Mouse (Mus musculus): ENCODE results near the gene Pkd1.

Gene Pkd1

DNA sequence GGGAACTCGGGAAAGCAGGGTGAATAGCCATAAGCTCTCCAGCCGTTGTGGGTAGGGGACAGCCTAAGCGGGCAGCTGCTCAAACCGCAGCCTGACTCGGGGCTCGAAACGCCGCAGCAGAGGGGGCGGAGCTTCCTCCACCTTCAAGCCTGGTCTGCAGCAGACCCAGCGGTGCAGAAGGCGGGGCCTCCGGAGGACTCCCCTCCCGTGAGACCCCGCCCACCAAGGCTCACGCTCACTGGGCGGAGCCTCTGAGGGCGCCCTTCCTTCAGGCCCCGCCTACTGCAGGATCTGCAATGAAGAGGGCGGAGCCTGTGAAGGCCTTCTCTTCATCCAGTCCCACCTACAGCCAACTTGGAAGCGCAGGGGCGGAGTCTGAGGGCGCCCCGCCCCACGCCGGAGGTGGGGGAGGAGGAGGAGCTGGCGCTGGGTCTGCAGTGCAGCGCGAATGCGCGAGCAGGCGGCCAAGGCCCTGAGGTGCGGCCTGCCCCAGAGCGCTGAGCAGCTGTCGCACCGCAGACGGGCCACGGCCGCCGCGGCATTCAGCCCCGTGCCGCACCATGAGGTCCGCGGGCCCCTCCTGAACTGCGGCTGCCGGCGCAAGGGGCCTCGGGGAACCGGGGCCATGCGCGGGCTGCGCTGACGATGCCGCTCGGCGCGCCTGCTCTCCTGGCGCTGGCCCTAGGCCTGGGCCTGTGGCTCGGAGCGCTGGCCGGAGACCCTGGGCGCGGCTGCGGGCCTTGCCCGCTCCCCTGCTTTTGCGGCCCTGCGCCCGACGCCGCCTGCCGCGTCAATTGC is at the start of gene Pkd1:
Gene Pkd1, plus strand, starts transcription at position 217 of the 798 bp plus-strand sequence.
- DNase-seq (ENCODE audit: low read depth, low spot score): peak; percentile 99

DNA sequence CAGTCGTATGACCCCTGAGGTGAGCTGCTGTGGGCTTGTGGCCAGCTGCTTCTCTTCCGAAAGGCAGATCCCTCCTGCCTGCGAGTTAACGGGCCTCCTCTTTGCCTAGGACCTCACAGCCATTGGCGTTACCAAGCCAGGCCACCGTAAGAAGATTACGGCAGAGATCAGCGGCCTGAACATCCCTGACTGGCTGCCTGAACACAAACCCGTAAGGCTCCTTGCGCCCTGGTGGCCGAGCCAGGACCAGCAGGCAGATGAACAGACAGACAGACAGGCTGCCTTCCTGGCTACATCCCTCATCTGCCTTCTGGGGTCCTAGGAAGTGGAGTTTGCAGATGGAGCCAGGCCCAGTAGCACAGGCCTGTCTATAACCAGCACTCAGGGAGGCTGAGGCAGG is 47.4 kb upstream of the Pkd1 start:
- no peak for DNase-seq (ENCODE audit: low read depth, low spot score)

DNA sequence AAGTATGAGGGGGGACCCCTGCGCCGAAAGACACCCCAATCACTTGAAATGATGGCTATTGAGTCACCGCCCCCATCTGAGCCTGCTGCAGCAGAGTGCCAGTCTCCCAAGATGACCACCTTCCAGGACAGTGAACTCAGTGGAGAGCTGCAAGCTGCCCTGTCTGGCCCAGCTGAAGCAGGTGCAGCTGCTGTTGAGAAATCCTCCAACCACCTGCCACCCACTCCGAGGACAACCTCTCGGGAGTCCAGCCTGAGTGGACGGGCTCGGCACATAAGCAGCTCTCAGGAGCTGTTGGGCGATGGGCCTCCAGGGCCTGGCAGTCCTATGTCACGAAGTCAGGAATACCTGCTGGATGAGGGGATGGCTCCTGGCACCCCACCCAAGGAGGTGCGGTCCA is 45.5 kb upstream of the Pkd1 start:
- no peak for DNase-seq (ENCODE audit: low read depth, low spot score)

DNA sequence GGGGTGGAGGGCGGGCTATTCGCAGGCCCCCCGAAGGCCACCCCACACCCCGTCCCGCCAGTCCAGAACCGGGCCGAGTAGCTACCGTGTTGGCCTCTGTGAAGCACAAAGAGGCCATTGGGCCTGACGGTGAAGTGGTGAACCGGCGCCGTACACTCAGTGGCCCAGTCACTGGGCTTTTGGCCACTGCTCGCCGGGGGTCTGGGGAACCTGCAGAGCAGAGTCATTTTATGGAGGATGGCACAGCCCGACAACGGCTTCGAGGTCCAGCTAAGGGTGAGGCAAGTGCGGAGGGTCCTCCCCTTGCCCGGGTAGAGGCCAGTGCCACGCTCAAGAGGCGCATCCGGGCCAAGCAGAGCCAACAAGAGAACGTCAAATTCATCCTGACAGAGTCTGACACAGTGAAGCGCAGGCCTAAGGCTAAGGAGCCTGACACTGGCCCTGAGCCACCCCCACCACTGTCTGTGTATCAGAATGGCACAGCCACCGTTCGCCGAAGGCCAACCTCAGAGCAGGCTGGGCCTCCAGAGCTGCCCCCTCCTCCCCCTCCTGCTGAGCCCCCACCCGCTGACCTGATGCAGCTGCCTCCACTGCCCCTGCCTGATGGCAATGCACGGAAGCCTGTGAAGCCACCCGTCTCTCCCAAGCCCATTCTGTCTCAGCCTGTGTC is 44.2 kb upstream of the Pkd1 start:
- no peak for DNase-seq (ENCODE audit: low read depth, low spot score)

DNA sequence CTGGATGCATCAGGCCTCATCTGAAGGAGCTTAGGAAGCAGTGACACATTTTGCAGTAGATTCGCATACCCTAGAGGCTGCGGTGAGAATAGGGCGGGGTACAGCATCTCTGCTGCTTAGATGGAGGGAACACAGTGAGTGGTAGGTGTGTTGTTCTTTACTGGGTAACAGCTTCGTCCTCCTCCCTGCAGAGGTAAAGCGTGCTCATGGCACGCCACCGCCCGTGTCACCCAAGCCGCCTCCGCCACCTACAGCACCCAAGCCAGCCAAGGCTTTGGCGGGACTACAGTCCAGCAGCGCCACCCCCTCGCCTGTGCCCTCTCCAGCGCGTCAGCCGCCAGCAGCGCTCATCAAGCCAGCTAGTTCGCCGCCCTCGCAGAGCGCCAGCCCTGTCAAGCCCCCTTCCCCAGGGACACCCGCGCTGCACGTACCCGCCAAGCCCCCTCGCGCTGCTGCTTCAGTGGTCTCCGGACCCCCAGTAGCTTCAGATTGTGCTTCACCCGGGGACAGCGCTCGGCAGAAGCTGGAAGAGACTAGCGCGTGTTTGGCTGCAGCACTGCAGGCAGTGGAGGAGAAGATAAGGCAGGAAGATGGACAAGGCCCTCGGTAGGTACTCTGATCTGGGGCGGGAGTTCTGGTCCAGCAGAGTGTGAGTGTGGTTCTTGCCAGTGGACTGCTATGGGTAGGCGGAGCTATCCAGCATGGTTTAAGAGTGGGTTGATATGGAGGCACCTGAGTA is 43.1 kb upstream of the Pkd1 start:
- no peak for DNase-seq (ENCODE audit: low read depth, low spot score)

DNA sequence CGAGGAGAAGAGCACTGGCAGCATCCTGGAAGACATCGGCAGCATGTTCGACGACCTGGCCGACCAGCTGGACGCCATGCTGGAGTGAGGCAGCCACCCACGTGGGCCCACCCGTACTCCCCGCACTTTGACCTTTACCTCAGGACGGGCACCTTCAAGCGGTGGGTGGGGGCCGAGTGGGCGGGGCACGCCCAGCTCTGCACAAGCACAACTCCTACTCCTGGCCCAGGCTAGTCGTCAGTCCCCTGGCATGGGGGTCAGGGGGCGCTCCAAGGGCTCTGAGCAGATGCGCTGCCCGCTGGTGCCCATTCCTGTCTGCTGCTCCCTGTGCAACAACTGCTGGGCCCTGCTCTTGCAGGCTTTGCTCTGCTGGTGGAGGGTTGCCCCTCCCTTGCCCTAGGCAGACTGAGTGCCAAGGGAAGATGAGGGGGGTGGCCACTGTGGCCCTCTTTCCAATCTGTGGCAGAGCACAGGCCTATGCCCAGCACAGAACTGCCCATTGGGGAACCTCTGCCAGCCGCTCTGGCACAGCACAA is 42.4 kb upstream of the Pkd1 start:
- DNase-seq (ENCODE audit: low read depth, low spot score): no peak

DNA sequence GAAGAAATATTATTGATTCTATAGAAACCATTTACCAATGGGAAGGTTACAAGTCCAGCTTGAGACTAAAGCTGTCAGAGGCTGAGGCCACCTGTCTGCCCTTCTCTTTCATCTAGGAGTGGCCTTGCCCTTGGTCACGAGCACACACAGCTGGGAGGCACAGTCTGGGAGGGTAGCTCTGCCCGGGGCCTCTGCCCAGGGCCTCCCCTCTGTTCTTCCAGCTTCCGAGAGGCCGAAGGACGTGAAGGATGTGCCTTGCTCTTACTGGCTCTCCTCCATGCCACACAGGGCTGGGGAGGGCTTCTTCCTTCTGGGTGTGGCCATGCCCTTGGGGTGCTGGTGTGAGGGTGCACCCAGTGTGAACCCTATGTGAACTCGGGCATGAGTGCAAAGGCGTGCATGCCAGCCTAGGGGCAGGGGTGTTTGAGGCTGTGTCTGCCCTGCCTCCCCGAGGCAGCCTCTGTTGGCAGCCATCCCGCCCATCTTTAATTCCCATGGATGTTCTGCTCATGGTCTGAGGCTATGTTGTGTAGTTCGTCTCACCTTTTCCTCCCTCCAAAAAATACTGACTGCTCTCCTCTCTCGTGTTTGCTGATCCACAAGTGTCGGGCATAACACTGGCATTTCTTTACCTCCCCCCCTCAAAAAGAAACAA is 41.7 kb upstream of the Pkd1 start:
- DNase-seq (ENCODE audit: low read depth, low spot score): no peak

DNA sequence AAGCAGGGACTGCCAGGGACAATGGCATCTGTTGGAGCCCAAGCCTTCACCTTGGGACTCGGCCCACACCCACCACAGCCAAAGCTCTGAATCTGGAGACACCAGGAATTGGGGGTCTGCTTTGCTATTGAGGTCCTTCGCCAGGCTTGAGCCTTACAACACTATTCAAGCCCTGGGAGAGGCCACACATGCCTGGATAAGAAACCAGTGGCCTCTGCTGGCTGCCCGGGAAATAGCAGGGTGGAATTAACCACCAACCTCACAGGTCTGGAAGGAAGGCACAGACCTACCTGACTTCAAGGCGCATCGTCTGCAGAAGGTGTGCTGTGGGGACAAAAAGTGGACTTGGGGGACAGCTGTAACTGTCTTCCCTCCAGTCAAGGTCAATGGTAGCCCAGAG is 36.0 kb upstream of the Pkd1 start:
- DNase-seq (ENCODE audit: low read depth, low spot score): no peak

DNA sequence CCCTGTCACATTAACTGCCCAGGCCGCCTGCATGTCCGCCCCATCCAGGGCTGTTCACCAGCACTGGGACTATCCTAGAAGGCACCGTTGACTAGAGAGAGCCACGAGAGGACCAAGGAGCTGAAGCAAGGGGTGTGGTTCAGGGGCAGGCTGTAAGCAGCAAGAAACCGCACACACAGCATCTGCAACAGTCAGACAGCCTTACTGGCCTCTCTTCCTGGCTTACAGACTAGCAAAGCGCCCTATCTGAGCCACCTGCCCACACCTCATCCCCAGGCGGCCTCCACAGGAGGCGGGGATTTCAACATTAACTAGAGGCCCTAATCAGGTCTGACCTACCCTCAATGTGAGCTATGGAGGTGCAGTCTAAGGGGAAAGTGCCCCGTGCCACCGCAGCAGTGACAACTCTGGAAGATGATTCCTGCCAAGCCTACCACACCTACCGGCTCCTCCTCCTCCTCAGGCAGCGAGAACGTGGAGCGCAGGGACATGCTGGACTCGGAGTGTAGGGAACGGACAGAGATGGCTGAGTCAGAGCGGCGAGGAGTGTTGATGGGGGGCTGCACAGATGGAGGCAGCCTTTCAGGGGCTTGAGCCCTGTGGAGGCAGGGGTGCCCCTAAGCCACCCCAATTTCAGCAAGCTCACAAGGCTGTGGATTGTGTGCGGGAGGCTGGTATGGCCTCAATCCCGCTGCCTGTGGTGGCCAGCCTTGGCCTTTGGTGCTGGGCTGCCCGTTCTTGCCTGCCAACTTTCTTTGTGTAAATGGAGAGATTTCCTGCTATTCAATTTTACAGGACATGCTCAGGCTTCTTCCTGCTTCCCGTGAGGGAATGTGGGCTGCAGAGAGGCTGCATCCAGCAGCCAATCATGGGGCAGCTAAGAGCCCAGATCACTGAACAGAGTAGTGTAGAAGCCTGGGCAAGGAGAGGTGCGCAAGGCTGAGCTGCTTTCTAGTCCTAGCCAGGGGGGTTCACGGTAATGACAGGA is 35.1 kb upstream of the Pkd1 start:
- no peak for DNase-seq (ENCODE audit: low read depth, low spot score)

DNA sequence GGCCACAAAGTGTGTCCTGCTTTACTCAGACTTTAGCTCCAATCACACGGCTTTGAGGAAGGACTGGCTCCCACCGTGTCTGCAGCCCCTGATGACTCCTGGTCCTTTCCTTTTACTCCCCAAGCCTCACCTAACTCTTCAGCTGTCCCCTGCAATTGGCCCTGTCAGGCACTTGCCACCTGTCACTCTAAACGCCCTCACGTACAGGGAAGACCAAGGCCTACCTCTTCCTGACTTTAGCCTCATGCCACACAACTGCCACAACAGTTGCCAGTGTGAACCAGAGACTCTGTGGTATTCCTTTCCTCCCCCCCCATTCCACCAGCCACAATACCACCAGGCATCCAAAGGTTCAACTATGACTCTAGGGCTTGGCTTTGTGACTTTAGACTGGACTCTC is 29.2 kb upstream of the Pkd1 start:
- DNase-seq (ENCODE audit: low read depth, low spot score): no peak

DNA sequence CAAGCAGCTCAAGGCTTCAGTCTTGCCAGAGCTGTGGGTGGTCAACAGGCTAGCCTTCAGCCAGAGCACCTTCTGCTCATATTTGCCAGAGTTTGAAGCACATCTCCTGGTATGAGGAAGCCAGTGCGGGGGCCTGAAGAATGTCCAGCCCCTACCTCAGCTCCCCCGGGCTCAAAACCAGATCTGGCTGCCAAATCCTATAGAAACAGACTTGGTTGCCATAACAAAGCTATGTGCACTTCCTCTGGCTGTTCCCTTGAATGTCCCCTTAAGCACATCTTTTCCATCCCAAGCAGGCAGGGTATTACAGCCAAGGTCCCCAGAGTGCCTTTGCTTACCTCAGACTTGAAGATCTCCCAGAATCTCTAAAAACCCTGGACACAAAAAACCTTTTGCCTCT is 24.9 kb upstream of the Pkd1 start:
- DNase-seq (ENCODE audit: low read depth, low spot score): no peak

DNA sequence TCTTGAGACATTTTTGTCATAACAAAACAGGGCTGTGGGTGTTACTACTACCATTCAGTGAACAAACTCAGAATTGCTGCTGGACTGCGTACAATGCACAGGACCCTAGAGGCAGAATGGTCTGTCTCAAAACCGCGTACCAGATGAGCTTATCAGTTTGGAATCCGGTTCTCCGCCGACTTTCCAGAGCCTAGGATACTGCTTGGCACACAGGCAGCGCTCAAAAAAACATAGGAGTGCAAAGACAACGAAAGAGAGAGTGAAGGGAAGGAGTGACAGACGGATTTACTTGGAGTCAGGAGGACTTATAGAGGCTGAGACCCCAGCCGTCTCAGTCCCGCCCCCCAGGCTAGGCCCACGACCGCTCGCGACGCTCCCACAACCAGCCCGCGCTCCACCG is 22.3 kb upstream of the Pkd1 start:
- no peak for DNase-seq (ENCODE audit: low read depth, low spot score)

DNA sequence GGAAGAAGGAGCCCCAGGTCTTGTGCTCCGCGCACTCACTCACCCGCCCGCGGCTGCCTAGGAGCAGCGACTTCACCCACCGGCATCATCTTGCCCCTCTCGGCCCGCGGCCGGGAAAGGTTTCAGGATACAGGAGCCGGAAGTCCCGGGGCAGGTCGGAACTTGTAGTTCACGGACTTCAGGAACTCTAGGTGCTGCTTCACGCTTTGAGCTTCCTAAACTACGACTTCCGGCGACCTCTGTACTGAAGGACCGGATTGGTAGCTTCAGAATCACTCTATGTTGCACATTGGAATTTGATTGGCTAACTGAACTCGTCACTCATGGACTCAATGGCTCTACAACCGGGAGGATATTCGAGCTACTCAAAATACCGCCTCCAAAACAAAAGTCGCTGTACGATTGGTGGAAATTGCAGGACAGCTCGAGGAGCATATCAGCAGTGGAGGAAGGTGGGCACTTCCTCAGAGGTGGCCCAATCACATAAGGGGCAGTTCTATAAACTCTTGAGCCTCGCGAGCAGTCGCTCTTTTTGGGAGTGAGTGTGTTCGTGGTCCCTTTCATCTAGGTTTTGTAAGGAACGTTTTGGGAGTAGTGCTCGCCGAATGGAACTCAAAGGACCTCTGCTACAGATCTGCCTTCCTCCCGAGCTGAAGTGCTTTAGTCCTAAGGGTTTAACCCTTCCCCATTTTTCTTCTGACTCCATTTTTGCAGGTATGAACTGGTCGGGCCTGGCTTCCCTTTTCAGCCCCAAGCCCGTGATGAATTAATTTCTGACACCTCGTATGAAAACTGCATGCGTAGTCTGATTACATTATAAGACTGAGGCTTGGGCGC is 21.7 kb upstream of the Pkd1 start, which contains the start of gene Traf7:
Gene Traf7, minus strand, starts transcription at position 216 of the 837 bp plus-strand sequence.
- peak; percentile 95 for DNase-seq (ENCODE audit: low read depth, low spot score)

DNA sequence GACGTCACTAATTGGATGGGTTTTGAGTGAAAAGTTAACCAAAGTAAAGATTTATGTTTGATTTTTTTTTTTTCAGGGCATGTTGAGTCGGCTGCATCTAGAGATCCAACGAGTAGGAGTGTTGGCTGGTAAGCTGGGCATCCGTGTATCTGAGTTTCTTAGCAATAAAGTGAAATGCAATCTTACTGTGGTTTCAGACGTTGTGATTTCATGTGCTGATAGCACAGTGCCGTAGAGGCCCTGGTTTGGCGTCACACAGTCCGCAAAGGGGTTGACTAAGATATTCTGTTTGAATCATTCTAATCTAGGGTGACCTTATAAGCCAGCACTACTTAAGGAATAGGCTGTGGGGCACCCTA is 21.1 kb upstream of the Pkd1 start:
- DNase-seq (ENCODE audit: low read depth, low spot score): no peak

DNA sequence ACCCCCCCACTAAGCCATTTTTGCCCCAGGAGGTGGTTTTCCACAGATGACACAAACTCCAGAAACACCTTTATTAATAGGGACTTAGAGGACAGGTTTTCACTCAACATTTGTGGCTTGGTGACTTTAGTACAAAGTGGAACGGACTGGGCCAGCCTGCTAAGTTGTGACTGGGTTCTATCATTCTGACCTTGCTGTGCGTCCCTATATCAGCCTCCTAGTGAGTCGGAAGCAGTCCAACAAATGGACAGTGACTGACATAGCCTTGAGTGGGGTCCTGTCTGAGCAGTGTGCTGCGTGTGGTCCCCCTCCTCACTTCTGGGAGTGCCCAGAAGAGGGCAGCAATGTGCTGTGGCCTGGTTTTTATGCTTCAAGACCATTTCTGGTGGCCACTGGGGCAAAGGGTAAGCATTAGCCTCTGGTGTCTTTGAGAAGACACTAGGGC is 20.6 kb upstream of the Pkd1 start:
- no peak for DNase-seq (ENCODE audit: low read depth, low spot score)

DNA sequence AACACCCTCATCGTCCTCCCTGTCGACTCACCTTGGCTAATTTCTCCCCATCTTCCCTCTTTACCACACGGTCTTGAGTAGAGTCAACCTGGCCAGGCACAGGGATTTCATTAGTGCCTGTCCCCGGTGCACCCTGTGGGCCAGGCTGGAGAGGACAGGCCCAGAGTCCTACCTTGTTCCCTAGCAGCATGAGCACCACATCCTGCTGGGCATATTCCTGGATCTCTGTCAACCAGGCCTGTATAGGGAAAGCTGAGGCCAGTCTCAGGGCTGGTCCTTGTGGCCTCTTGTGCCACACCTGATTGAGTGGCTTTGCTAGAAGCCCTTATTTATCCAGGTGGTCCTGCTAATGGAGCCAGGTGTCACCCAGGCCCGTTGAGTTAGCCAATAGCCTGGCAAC is 19.8 kb upstream of the Pkd1 start:
- DNase-seq (ENCODE audit: low read depth, low spot score): no peak

DNA sequence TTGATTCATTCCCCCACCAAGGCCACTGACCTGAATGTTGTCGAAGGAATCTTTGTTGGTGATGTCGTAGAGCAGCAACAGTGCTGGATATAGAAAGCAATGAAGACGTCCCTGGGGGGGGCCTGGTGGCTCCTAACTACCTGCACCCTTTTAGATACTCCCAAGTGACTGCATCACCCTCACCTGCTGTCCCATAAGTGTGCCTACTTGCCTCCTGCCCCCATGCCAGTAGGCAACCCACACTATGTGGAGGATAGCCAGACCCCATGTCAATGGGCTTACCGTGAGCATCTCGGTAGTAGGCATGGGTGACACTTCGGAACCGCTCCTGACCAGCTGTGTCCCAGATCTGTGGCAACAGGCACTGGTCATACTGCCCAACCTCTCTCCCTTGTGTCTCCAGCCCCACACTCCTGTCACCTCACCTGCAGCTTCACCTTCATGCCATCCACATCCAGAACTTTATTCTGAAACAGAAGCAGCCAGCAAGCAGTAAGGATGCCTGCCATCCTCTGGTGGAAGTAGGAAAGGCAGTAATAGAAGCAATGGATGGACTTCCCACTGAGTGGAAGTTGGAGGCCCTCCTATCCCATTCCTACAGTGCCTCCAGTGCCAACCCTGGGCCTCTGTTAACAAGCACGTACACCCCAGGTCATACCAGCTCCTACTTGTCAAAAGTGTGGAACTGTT is 19.1 kb upstream of the Pkd1 start:
- DNase-seq (ENCODE audit: low read depth, low spot score): no peak

DNA sequence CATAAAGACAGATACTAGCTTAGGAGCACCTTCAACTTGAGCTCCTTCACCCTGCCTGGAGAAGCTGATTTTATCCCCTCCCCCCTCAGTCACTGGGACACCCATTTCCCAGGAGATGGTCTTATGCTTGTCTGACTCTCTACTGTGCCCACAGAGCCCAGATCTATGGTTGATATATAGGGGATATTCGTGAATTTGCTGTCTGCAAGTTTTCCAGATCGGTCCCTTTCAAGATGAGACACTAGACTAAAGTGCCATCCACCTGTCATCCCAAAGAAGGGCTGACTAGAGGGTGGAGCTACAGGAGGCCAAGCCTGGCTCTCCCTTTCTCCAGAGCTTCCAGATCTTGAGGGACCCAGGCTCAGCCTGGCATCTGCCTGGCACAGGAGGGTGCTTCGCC is 18.6 kb upstream of the Pkd1 start:
- DNase-seq (ENCODE audit: low read depth, low spot score): no peak

DNA sequence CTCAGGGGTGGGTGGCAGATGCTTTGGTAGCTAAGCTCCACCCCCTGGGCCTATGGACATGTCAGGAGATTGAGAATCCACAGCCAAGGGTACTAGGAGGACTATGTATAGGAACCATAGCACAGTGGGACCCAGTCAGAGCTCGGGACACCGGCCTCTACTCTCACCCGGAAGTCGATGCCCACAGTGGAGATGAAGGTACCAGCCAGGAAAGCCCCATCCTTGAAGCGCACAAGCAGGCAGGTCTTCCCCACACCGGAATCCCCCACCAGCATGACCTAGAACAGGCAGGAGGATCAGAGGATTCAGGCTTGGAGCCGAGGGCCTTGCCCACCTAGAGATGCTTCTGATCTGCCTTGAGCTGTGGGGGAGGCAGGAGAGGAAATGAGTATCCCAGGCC is 17.6 kb upstream of the Pkd1 start:
- DNase-seq (ENCODE audit: low read depth, low spot score): no peak
